Mouse (Mus musculus): ENCODE results near the gene Smarcc2.
"Not testable (repeated sequence)": the region's sequence is repeated elsewhere in the genome, so short reads cannot be mapped to it uniquely, and the experiment has no call there.

Smarcc2 gene

DNA sequence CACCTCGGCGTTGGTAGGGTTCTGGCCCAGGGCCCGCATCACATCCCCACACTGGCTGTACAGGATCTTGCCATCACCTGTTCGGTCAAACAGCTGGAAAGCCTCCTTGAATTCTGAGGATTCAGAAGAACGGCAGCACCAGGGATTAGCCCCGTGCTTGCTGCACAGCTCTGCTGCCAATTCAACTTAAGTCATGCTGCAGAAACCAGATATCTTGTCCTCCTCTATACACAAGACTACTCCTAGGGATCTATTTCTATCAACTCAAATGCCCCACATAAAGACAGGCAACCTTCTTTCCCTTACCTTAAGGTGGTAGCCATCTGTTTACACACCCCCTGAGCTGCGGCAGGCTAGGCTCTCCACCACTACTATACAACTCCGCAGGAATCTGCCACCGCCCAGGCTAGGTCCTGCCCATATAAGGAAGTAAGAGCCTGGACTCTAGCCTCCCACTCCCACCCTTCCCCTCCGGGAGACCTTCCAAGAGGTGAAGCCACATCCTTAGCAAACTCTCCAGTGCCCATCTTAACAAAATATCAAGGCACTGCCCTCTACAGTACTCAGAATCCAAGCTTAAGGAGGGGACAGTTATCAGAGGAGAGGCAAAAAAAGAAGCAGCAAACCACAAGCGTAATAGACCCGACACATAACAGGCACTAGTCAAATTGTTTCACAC lies 33.7 kb downstream of the Smarcc2 start:
- in situ Hi-C loops (cut with MboI; ENCODE audit: low sequenced_read_pairs) = no loop called here

- in situ Hi-C loops (cut with MboI; ENCODE audit: low sequenced_read_pairs) = no loop called here
These were observed 34.3 kb downstream of the Smarcc2 start for GRCm38 (mm10) chr10:128493319-128493694.

GRCm38 (mm10) chr10:128493695-128494666 lies 34.9 kb downstream of the Smarcc2 start, which contains the start of gene Myl6:
Gene Myl6 (minus strand): TSS chr10:128494145.
- in situ Hi-C loops (cut with MboI; ENCODE audit: low sequenced_read_pairs) = no loop called here

DNA sequence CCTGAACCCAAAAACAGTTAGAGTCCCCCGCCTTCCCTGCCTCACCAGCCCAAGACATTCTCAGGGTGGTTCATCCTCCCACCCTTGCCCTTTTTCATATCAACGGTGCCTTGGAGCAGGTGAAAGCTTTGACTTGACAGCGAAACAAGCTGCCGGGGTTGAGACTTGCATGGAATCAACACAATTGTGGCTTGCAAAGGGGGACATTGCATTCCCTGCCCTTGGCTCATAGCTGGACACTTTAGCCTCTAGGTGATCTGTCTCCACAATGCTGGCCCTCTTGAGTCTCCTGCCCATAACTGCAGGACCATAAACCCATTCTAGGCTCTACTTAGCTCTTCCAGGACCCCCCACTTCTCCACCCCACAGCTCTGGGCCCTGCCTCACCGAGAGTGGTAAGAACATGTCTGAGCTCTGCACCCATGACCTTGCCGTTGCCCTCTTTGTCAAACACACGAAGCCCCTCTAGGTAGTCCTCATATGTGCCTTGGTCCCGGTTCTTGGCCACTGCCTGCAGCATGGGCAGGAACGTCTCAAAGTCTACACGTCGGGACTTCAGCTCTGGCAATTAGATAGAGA lies 35.7 kb downstream of the Smarcc2 start:
- in situ Hi-C loops (cut with MboI; ENCODE audit: low sequenced_read_pairs) = no loop called here

- in situ Hi-C loops (cut with MboI; ENCODE audit: low sequenced_read_pairs) = no loop called here
These were observed 36.2 kb downstream of the Smarcc2 start for GRCm38 (mm10) chr10:128495270-128495669.

- in situ Hi-C loops (cut with MboI; ENCODE audit: low sequenced_read_pairs) = no loop called here
These were observed 36.9 kb downstream of the Smarcc2 start for GRCm38 (mm10) chr10:128495903-128496302.

GRCm38 (mm10) chr10:128496509-128497077 lies 37.5 kb downstream of the Smarcc2 start:
- in situ Hi-C loops (cut with MboI; ENCODE audit: low sequenced_read_pairs) = no loop called here

DNA sequence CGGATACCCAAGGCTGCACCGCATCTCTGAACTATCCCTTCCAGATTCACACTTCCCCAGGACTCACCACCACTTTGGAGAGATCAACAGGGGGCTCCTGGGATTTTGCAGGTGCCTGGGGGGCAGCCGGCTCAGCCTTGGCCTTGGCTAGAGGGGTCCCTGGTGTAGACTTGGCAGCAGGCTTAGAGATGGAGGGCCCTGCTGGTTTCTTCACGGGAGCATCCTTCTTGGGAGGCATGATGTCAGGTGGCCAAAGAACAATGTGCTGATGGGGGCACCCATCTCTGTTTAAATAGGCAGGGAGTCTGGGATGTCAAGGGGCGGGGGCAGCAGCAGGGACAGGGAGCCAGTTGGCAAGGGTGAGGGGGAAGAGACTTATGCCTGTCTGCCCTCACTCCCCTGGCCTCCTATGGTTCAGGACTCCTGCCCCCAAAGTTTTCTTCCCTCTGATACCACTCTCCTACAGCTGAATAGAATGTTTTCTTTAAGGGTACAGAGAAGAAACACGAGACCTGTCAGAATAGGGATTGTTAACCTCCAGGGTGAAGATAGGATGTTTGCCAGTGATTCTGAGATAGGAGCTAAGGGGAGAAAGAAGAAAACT lies 38.2 kb downstream of the Smarcc2 start:
- in situ Hi-C loops (cut with MboI; ENCODE audit: low sequenced_read_pairs) = no loop called here

DNA sequence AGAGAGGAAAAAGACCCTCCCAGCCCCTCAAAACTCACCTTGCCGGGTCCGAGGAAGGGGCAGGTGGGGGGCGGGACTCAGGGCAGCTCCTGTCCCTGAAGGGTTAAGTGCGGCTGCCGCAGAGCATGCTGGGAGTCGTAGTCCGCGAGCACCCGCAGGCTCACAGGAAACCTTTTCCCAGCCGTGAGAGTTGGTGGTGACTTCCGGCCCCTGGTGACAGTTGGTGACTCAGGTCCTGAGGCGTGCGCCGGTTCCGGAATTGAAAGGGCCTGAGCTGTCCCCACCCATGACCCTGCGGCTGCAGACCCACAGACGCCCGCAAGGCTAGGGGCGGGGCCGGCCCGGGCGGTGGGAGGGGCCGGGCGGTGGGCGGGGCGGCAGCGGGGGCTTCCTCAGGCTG lies 39.5 kb downstream of the Smarcc2 start, which contains the start of gene Myl6b:
TSS of gene Myl6b (minus strand) at position 96 of the 400 bp plus-strand sequence.
- in situ Hi-C loops (cut with MboI; ENCODE audit: low sequenced_read_pairs) = no loop called here

DNA sequence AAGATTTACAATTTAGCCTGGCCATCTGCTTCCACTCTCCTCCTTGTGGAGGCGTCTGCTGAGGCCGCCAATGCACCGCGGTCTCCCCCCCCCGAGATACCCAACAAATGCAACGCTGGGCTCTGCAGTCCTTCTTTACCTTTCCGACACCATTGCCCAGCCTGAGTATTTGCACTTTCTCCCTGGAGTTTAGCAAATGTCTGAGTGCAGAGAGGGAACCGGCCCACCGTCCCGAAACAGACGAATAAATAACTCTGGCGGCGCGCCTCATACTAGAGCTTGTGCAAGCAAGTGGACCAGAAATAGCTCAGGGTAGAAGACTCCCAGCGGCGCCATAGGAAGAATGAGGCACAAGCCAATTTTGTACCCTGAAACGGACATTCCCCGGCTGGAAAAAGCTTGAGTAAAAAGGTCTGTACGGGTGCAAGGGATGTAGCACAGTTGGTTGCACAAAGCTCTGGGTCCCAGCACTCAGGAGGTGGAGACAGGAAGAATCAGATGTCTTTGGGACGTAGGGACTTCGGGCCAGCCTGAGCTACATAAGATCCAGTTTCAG lies 40.1 kb downstream of the Smarcc2 start:
- in situ Hi-C loops (cut with MboI; ENCODE audit: low sequenced_read_pairs) = no loop called here

DNA sequence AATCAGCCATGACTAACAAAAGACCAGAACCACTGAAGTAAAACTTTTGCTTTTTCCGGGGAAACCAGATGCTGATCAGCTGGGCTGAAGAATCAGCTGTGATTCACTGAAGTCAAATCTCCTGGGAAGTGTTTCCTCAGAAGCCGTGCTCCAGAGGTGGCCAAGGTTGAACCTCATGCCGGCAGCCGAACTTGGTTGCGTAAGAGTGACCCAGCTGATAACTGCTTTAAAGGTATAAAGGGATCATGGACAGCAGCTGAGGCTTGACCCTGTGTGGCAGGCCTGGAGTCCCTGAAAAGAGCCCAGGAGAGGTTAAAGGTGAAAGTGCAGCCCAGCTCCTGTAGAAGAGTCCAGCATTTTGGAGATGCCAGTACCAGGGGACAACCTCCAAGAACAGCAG lies 43.3 kb downstream of the Smarcc2 start:
- in situ Hi-C loops (cut with MboI; ENCODE audit: low sequenced_read_pairs) = no loop called here

DNA sequence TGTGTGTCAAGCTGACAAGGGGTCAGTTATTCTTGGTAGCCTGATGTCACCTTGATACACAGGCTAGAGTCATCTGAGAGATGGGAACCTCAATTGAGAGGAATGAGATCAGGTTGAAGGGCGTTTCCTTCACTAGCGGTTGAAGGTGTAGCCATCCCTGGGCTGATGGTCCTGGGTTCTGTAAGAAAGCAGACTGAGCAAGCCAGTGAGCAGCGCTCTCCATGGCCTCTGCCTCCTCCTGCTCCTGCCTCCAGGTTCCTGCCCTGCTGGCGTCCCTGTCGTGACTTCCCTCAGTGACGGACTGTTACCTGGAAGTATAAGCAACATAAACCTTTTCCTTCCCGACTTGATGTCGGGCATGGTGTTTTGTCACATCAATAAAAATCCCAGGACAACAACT lies 44.5 kb downstream of the Smarcc2 start:
- in situ Hi-C loops (cut with MboI; ENCODE audit: low sequenced_read_pairs) = no loop called here

- in situ Hi-C loops (cut with MboI; ENCODE audit: low sequenced_read_pairs) = no loop called here
These were observed 45.0 kb downstream of the Smarcc2 start for GRCm38 (mm10) chr10:128504012-128504411.

- in situ Hi-C loops (cut with MboI; ENCODE audit: low sequenced_read_pairs) = no loop called here
These were observed 45.8 kb downstream of the Smarcc2 start for GRCm38 (mm10) chr10:128504641-128505370.

DNA sequence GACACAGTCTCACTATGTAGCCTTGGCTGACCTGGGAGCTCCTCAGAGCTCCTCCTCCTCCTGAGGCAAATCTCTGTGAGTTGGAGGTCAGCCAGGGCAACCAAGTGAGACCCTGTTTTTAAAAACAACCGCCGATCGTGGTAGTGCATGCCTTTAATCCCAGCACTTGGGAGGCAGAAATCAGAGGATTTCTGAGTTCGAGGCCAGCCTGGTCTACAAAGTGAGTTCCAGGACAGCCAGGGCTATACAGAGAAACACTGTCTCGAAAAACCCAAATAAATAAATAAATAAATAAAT lies 46.3 kb downstream of the Smarcc2 start:
- in situ Hi-C loops (cut with MboI; ENCODE audit: low sequenced_read_pairs) = not testable (repeated sequence)

- in situ Hi-C loops (cut with MboI; ENCODE audit: low sequenced_read_pairs) = no loop called here
These were observed 46.9 kb downstream of the Smarcc2 start for GRCm38 (mm10) chr10:128505974-128506373.

DNA sequence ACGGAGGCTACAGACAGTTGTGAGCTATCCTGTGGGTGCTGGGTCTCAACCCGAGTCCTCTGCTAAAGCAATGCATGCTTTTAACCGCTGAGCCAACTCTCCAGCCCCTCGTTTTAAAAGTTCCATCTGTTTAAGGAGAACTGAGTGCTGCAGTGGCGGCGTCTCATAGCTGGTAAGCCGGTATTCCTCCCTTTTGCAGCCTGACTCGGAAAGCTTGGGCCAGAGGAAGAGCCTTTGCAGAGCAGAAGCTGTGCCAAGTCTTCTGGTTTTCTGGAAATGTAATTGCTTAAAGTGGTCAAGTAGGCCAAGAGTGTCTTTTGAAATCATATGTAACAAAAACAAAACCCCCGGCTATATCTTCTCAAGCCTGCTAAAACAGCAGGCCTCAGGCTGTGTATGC lies 49.2 kb downstream of the Smarcc2 start:
- in situ Hi-C loops (cut with MboI; ENCODE audit: low sequenced_read_pairs) = no loop called here

DNA sequence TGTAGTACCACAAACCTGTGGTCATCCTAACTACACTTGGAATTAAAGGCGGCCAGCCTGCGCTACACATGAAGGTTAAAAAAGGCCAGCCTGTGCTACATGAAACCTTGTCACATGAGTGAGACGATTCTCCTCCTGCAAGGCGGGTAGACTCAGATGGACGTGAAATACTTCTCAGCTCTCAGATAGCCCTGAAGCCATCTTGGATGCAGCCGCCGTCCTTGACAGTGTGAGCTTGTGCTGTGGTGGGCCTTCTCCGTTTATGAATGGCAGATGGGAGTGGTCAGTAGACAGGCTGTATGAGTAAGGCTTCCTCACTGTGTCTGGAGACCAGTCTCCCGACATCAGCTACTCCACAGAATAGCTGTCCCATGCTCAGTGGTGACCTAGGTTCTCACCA lies 50.2 kb downstream of the Smarcc2 start:
- in situ Hi-C loops (cut with MboI; ENCODE audit: low sequenced_read_pairs) = no loop called here

GRCm38 (mm10) chr10:128509831-128510230 lies 50.8 kb downstream of the Smarcc2 start:
- in situ Hi-C loops (cut with MboI; ENCODE audit: low sequenced_read_pairs) = no loop called here

- in situ Hi-C loops (cut with MboI; ENCODE audit: low sequenced_read_pairs) = no loop called here
These were observed 51.3 kb downstream of the Smarcc2 start for GRCm38 (mm10) chr10:128510301-128510700.

All from CH12F3 (cell line).